Mouse (Mus musculus): ENCODE measurements at regions not wholly inside any gene's neighbourhood (a gene's known extent, or its start where the extent isn't known, plus 50 kb on each side); places are given as distances from the start of the nearest gene placed in this dataset.

- peak; percentile 20 to 27 for DNase-seq (ENCODE audit: low spot score in 2 of 2)
Measured at GRCm38 (mm10) chr15:45266620-45267263, 5132.6 kb downstream of the 9330182O14Rik start.

- DNase-seq (ENCODE audit: low spot score in 2 of 2), result no peak
Measured at GRCm38 (mm10) chr15:45273677-45274076, 5139.5 kb downstream of the 9330182O14Rik start.

- DNase-seq (ENCODE audit: low spot score in 2 of 2), result no peak
Measured at GRCm38 (mm10) chr15:45321628-45322027, 5187.5 kb downstream of the 9330182O14Rik start.

- DNase-seq (ENCODE audit: low spot score in 2 of 2), result no peak
Measured at GRCm38 (mm10) chr15:45350496-45350895, 5216.3 kb downstream of the 9330182O14Rik start.

Data from right cerebral cortex, adult 2 months (tissue).